Mouse (Mus musculus) embryonic facial prominence, embryonic 11.5 days (tissue): ENCODE measurements around the gene Ntsr1. TPM values are rescaled to one million over a fixed set of nuclear protein-coding genes. Genes with fewer than 3 reads are reported as not detected.

ENCODE experiments used
- ATAC-seq: fragments of 200-750 bp; cut with Nextera tagmentation; replicated peaks from 2 replicates; pipeline ENCODE4 v1.8.0; 2017; ENCODE audit warnings: low read depth; ENCODE audit not compliant: insufficient number of reproducible peaks, low FRiP score, low TSS enrichment
- DNase-seq: peaks from one replicate; pipeline ENCODE4 v3.0.0-alpha.2; 2015; ENCODE audit warnings: low spot score
- H3K27ac ChIP-seq: fragments of 300-500 bp; sonication (generic); replicated peaks from 2 replicates; pipeline ENCODE4 v1.5.1; 2014; ENCODE audit warnings: mild to moderate bottlenecking, low read depth, low read length, control low read depth
- H3K27me3 ChIP-seq: fragments of 300-500 bp; sonication (generic); 2 replicates; pipeline ENCODE4 v1.6.1; 2014; ENCODE audit warnings: mild to moderate bottlenecking, low read length, moderate library complexity, mixed read lengths; ENCODE audit not compliant: control insufficient read depth, insufficient read depth
- H3K36me3 ChIP-seq: fragments of 300-500 bp; sonication (generic); replicated peaks from 2 replicates; pipeline ENCODE4 v1.6.1; 2014; ENCODE audit warnings: low read depth, mild to moderate bottlenecking, low read length, moderate library complexity, mixed read lengths; ENCODE audit not compliant: control insufficient read depth, insufficient read depth
- H3K4me1 ChIP-seq: fragments of 300-500 bp; sonication (generic); 2 replicates; pipeline ENCODE4 v1.6.1; 2014; ENCODE audit warnings: low read length, mixed read lengths; ENCODE audit not compliant: control insufficient read depth, insufficient read depth
- H3K4me2 ChIP-seq: fragments of 300-500 bp; sonication (generic); 2 replicates; pipeline ENCODE4 v1.6.1; 2014; ENCODE audit warnings: low read depth, mild to moderate bottlenecking, control low read depth, low read length, moderate library complexity
- H3K4me3 ChIP-seq: fragments of 300-500 bp; sonication (generic); 2 replicates; pipeline ENCODE4 v1.5.1; 2014; ENCODE audit warnings: low read depth, low read length, control low read depth
- H3K9ac ChIP-seq: fragments of 300-500 bp; sonication (generic); replicated peaks from 2 replicates; pipeline ENCODE4 v1.6.1; 2014; ENCODE audit warnings: mild to moderate bottlenecking, control low read depth, low read length
- H3K9me3 ChIP-seq: fragments of 300-500 bp; sonication (generic); replicated peaks from 2 replicates; pipeline ENCODE4 v1.6.1; 2016; ENCODE audit warnings: mild to moderate bottlenecking, low read length, inconsistent platforms, mixed read lengths; ENCODE audit not compliant: control insufficient read depth
- WGBS: fragments of 180-500 bp; shearing (Covaris S2); extraction: QIAGEN DNeasy Blood & Tissue Kit; methylation state at CpG from one replicate; pipeline ENCODE4 v1.1.7; 2014; 5-methylcytosine and 5-hydroxymethylcytosine counted together
- polyA plus RNA-seq: library from polyadenylated mRNA; unstranded; fragments of >200 nt; fragmentation: Nextera tagmentation; extraction: Ambion mirVana; gene quantifications from 2 replicates; pipeline ENCODE4 v1.2.1, GENCODE M21; 2014

Ntsr1 gene
- polyA plus RNA-seq, 1 experiment from 2014 or later: 0.27 TPM

DNA sequence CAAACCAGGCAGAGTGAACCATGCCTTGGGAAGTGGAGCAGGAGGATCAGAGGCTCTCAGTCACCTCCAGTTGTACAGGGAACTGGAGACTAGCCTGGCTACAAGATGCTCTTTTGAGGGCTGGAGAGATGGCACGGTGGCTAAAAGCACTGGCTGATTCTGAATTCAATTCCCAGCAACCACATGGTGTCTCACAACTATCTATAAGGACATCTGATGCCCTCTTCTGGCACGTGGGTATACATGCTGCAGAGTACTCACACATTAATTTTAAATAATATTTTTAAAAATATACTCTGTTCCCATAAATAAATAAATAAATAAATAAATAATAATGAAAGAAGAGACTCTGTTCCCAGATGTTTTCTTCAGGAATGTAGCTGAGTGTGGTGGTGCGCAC, 55.4 kb downstream of the Ntsr1 start:
- Histone ChIP-seq H3K4me1 (no peaks in the 10 kb centered on the region), H3K9me3 (no peaks in the 10 kb centered on the region), H3K4me2 (no peak overlapping the region), H3K9ac (no peak overlapping the region), H3K4me3 (no peak overlapping the region), H3K36me3 (no peaks in the 10 kb centered on the region), H3K27ac (no peak overlapping the region), H3K27me3 (no peaks in the 10 kb centered on the region)
- ATAC-seq (no peak), DNase-seq (no peak)
- WGBS: 51% methylated on average over 3 of the region's 3 CpGs

- H3K4me2 ChIP-seq: no peak overlapping the region
- no peaks in the 10 kb centered on the region for H3K4me1 ChIP-seq
- H3K27me3 ChIP-seq: no peaks in the 10 kb centered on the region
- H3K9me3 ChIP-seq: no peaks in the 10 kb centered on the region
- no peak overlapping the region for H3K4me3 ChIP-seq
- H3K27ac ChIP-seq: no peak overlapping the region
- DNase-seq (no peak), ATAC-seq (no peak)
- WGBS: 71% methylated on average over 3 of the region's 3 CpGs
- H3K9ac ChIP-seq: no peak overlapping the region
- no peaks in the 10 kb centered on the region for H3K36me3 ChIP-seq
Observed at GRCm38 (mm10) chr2:180556470-180556869, 56.7 kb downstream of the Ntsr1 start.

DNA sequence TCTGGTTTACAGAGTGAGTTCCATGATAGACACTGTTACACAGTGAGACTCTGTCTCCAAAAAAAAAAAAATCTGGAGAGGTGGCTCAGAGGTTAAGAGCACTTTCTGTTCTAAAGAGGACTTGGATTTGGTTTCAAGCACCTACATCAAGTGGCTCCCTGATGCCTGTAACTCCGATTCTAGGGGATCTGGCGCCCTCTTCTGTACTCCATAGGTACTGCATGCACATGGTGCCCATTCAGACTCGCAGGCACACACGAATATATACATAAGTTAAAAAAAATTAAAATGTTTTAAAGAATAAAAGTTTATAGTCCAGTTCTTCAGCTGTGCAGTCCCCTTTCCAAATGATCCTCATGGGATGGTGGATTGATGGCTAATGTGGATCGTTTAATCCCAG, 60.5 kb downstream of the Ntsr1 start:
- Histone ChIP-seq H3K36me3 (no peaks in the 10 kb centered on the region), H3K9me3 (no peaks in the 10 kb centered on the region), H3K4me2 (no peak overlapping the region), H3K4me1 (no peaks in the 10 kb centered on the region), H3K27me3 (no peaks in the 10 kb centered on the region), H3K9ac (no peak overlapping the region), H3K4me3 (no peak overlapping the region), H3K27ac (no peak overlapping the region)
- ATAC-seq: no peak
- peak; percentile 9 for DNase-seq
- WGBS: 49% methylated on average over 5 of the region's 5 CpGs

DNA sequence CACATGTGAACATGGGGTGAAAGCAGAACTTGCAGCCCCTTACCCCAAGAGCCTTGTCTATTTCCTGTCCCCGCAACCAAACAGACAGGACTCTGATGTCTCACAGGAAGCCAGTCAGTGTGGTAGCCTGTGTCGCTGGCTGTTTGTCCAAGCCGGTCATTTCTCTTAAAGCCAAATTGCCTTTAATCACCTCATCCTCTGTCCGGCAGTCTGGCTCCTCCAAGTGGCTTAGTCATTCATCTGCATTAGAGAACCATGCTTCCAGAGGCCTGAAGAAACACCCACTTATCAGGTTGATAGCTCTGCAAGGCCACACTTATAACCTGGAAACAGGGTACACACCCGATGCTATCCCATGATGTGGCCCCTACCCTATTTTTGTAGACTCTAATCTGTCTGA, 62.4 kb downstream of the Ntsr1 start:
- H3K4me2 ChIP-seq: no peak overlapping the region
- WGBS: 57% methylated on average over 5 of the region's 5 CpGs

DNA sequence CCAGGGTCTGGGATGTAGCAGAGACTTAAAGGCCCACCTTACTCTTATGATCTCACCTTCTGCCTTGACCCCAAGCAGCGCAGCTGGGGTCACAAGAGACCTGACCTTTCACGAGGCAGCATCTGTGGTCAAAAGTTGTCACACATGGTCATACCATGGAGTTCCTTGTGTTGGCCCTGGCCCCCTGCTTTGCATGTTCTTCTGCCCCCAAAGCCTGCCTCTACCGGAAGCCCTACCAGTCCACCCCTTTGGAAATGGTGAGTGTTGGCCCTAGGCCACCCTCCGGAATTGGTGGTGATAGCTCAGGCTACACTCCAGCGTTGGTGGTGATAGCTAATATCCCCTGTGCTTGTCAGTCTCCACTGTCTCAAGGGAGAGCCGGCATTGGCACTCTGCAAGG, 63.5 kb downstream of the Ntsr1 start:
- no peak for ATAC-seq
- Histone ChIP-seq H3K27me3 (no peaks in the 10 kb centered on the region), H3K9me3 (no peaks in the 10 kb centered on the region), H3K9ac (no peak overlapping the region), H3K4me3 (no peak overlapping the region), H3K36me3 (no peaks in the 10 kb centered on the region), H3K4me2 (no peak overlapping the region), H3K27ac (no peak overlapping the region), H3K4me1 (no peaks in the 10 kb centered on the region)
- 51% methylated on average over 6 of the region's 6 CpGs for WGBS
- DNase-seq: no peak

More for the DNA sequence above, 62.4 kb downstream of the Ntsr1 start:
- no peak for ATAC-seq
- Histone ChIP-seq H3K4me1 (no peaks in the 10 kb centered on the region), H3K36me3 (no peaks in the 10 kb centered on the region), H3K9me3 (no peaks in the 10 kb centered on the region), H3K27me3 (no peaks in the 10 kb centered on the region), H3K27ac (no peak overlapping the region), H3K4me3 (no peak overlapping the region), H3K9ac (no peak overlapping the region)
- no peak for DNase-seq

DNA sequence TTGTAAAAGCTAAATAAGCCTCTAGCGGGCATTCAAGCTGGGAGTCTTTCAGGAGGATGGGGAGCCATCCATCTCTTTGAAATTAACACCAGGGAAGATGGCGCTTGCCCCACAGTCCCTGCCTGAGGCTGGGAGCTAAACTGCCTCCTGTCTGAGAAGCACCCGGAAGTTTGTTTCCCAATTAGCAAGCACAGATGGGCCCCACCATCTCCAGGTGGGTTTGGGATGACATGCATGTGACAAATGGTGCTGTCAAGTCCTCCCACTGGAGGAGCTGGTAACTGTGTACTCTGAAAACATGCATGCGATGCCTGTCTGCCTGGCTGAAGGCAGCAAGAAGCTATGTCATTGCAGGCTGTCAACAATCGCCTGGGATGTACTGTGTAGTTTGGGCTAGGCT, 64.1 kb downstream of the Ntsr1 start:
- Histone ChIP-seq H3K4me1 (no peaks in the 10 kb centered on the region), H3K9me3 (no peaks in the 10 kb centered on the region), H3K4me3 (no peak overlapping the region), H3K27me3 (no peaks in the 10 kb centered on the region), H3K9ac (no peak overlapping the region), H3K36me3 (no peaks in the 10 kb centered on the region), H3K27ac (no peak overlapping the region), H3K4me2 (no peak overlapping the region)
- ATAC-seq: no peak
- DNase-seq: no peak
- WGBS: 45% methylated on average over 5 of the region's 5 CpGs

- DNase-seq (peak; percentile 81), ATAC-seq (no peak)
- no peaks in the 10 kb centered on the region for H3K4me1 ChIP-seq
- no peaks in the 10 kb centered on the region for H3K27me3 ChIP-seq
- H3K9ac ChIP-seq: no peak overlapping the region
- H3K4me2 ChIP-seq: no peak overlapping the region
- H3K9me3 ChIP-seq: no peaks in the 10 kb centered on the region
- WGBS: 35% methylated on average over 13 of the region's 13 CpGs
- no peak overlapping the region for H3K4me3 ChIP-seq
- no peak overlapping the region for H3K27ac ChIP-seq
- H3K36me3 ChIP-seq: no peaks in the 10 kb centered on the region
Observed at GRCm38 (mm10) chr2:180566240-180566913, 66.6 kb downstream of the Ntsr1 start.

DNA sequence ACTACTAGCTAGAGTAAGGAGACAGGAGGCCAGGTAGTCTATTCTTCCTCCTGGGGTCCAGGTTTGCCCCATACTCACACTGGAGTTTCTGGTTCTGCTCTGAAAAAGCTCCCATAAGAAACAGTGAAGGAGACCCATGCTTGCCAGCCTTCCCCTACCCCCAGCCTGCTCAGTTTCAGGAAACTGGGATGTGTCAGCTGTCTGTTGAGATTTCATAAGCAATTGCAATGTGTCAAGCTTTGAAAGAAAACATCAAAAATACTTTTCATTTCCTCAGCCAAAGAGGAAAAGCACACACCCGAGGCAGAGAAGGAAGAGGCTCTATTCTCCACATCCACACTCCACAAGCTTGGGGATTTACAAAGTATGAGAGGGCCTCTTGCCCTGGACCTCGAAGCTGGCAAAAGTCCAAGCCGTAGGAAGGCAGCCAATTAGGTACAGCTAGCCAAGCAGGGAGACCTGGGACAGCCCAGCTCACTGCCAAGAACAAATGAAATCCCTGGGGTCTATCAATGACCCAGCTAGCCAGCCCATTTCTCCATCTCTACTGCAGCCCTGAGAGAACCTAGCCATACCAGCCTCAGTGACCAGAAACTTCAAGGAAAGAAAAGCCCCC, 69.4 kb downstream of the Ntsr1 start:
- WGBS: 49% methylated on average over 3 of the region's 3 CpGs
- DNase-seq: no peak
- no peak overlapping the region for H3K9ac ChIP-seq

More for the DNA sequence above, 69.4 kb downstream of the Ntsr1 start:
- Histone ChIP-seq H3K27me3 (no peaks in the 10 kb centered on the region), H3K36me3 (no peaks in the 10 kb centered on the region), H3K4me3 (no peak overlapping the region), H3K4me1 (no peaks in the 10 kb centered on the region), H3K9me3 (no peaks in the 10 kb centered on the region), H3K27ac (no peak overlapping the region), H3K4me2 (no peak overlapping the region)
- ATAC-seq: no peak
